Mouse (Mus musculus): ENCODE data around the gene Tigit.

Tigit gene

GRCm38 (mm10) chr16:43664861-43665260 lies 915 bp upstream of the Tigit start:
- DNase-seq: no peak

DNA sequence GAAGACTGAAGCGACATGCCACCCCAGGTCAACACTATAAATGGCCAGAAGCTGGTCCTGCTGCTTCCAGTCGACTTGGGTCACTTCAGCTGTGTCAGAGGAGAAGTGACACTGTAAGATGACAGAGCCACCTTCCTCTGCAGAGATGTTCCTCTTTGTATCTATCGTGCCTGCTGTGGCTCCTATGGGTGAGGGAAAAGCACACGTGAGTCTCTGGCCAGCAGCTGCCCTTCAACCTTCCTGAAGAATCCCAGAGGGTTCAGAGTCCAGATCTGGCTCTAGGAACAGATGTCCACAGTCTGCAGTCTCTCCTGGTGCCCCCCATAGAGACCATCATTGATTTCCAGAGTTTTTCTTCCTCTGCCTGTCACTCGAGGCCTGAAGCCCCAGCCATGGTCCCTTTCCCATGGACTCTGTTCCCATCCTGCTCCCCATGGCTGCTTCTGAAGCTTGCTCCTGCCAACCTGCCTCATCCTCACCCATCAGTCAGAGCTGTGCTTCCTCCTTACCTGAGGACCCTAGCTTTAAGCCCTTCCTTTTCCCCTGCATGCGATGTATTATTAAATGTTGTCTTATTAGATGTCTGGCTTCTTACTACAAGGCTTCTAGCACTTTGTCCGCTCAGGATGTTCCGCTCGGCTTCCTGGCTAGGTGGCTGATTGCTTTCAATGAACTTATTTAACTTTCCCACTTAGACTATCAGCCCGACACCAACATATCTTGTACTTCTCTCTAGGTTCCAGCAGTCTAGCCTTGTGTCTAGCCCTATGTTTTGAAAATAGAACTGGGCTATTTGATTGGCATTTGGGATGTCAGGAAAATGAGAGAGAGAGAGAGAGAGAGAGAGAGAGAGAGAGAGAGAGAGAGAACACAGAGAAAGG lies 1.6 kb downstream of the Tigit start:
- DNase-seq: no peak

- no peak for DNase-seq
Measured at GRCm38 (mm10) chr16:43661576-43661975, 2.4 kb downstream of the Tigit start.

DNA sequence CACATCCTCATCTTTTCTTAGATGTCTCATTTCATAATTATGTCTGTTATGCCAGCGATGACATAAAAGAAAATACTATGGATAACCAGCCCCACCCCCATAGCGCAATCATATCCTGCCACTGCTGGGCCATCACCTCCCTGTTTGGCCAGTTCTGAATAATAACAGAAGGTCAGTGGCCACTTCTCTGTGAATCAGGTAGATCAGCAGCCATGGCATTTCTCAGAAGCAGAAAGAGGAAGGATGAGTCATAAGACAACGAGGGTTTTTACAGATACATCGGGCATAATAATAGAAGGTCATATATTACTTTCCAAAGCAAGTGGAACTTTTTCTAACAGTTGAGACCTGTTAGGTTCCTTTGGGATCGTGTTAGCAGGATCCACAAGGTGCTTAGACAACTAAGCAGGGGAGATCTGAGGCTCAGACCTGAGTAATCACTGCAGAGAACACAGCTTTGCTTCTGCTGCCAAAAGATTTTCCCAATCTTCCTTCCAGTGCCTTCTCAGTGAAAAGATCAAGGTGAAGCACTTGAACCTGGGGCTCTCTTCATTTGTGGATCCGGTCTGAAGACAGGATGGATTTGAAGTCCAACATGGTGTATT lies 8.7 kb downstream of the Tigit start:
- DNase-seq: no peak

DNA sequence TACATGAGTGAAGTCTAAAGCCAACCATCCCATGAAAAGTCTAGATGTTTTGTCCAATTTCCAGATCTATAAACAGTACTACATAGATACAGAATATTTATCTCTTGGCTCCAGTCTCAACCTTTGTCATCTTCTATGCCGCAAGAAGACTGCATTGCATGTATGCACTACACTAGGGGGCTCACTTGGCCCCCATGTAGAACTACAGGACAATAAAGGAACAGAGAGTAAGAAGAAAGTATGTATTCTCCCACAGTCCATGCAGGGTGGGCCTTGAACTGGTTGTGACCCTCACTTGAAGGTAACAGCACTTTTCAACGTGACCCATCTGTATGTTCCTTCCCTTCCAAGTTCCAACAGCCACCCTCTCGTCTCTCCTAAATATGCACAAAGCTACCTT lies 9.7 kb downstream of the Tigit start:
- DNase-seq: no peak

DNA sequence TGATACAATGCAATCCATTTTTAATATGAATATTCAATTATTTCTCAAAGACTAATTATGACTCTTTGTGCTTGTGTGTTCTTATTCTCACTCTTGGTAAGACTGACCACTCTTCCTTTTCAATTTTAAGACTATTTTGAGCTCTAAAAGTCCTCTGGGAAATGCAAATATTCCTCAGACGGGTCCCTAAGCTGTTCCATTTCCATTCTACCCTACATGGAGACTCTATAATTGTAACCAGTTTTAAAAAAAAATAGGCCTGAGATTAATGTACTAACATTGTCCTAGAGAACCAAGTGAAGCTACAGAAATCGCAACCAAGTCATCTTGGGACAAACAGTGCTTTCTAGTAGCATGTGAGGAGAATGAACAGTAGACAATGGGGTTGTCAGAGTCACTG lies 10.7 kb downstream of the Tigit start:
- no peak for DNase-seq

DNA sequence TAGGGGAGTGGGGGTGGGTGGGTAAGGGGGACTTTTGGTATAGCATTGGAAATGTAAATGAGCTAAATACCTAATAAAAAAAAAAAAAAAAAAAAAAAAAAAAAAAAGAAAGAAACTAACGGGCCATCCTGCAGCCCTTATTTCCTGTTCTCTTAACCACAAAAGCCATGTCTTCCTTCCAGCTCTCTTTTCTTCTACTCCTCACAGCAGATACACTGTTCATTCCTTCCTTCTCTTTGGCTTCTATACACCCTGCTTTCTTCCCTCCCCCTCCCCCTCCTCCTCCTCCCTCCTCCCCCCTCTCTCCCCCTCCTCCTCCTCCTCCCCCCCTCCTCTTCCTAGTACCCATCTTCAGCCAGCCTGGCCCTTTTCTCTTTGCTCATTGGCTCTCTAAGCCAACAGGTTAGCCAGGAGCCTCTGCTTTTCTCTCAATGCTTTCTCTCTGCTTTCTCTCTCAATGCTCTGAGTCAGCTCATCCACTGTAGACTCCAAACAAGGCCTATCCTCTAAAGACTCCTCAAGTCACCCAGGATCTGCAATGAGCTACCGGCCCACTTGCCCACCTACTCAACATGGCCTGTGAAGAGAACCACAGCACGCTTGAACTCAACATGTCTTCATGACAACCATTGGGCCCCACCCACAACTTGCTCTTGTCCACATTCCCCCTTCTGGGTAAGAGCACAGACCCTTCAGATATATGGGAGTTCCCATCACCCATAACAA lies 13.4 kb downstream of the Tigit start:
- DNase-seq: no peak

GRCm38 (mm10) chr16:43647641-43648040 lies 16.3 kb downstream of the Tigit start:
- DNase-seq: no peak

DNA sequence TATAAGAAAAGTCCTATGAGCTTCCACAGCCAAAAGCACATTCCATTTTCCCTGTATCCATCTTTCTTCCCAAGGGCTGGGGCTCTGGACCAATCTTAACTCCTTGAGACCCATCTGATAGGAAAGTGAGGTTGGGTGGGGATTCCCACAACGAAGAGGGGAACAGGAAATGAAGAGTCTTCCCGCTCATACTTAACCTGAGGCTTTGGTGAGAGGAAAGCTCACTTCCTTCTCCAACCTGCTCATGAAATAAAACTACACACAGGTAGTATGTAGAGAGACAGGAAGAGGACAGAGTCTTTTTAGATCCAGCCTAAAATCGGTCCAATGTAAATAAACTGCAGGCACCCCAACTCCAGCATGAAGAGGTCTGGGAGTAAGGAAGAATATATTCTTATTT lies 17.0 kb downstream of the Tigit start:
- no peak for DNase-seq

GRCm38 (mm10) chr16:43645879-43646278 lies 18.1 kb downstream of the Tigit start:
- no peak for DNase-seq

GRCm38 (mm10) chr16:43641230-43641629 lies 22.7 kb downstream of the Tigit start:
- no peak for DNase-seq

DNA sequence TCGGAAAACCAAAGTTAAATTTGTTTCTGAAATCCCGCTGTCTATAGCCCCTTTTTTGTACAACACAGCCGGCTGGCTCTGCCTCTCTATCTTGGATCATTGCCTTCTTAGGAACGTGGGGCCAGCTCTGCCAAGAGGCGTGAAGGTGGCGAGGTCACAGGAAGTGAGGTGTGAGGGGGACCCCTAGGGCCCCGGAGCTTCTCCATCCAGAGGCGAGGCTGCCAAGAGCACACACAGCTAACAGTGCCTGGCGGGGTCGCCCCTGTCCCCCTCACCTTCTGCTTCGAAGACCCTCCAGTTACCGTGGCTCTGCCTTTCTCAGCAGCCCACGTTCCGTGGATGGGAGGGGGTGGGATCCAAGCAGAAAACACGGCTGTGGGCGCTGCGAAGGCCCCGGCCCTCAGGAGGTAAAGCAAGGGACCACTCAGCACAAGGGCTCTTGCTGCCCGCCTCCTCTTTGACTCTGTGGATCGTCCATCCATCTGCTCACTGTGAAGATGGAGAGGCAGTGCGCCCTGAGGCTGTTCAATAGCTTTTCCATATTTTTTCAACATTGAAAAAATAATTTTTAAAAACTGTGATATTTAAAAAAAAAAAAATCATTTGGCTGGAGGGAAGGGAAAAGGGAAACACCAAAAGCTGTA lies 25.4 kb downstream of the Tigit start:
- DNase-seq: no peak

GRCm38 (mm10) chr16:43637241-43637640 lies 26.7 kb downstream of the Tigit start:
- no peak for DNase-seq

GRCm38 (mm10) chr16:43634037-43634436 lies 29.9 kb downstream of the Tigit start:
- no peak for DNase-seq

DNA sequence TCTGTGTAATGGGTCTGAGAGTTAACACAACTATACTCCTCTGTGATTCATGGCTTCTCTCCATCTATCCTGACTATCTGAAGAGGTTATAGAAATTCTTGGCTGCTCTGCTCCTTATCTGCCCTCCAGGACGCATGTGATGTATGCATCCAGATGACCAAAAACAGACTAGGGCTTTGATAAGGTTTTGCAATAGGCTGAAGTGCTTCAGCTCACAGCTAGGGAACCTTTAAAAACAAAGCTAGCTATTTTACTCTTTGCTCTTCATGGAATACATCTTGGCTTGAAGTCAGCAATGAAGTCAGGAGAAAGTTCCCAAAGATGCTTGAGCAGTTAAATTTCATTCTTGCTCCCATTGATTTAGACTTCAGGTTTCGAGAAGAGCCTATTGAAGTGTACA lies 32.2 kb downstream of the Tigit start:
- DNase-seq: no peak

DNA sequence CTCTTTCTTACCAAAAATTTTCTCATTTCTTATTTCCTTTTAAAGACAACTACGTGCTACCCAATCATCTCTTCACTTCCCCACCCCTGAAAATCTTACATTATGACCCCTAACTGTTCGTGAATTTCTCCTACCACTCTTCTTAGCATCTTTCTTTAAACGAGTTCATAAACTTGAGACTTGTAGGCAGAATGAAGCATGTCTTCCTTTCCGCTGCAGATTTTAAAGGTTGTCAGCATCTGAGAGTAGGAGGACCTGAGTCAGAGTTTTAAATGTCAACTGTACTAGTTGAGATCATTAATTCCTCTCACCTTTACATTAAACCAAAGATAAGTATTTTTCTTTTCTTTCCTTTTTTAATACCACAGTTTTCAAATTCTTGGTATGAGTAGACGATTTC lies 35.3 kb downstream of the Tigit start:
- DNase-seq: no peak

GRCm38 (mm10) chr16:43625956-43626355 lies 38.0 kb downstream of the Tigit start:
- DNase-seq: peak; percentile 63

DNA sequence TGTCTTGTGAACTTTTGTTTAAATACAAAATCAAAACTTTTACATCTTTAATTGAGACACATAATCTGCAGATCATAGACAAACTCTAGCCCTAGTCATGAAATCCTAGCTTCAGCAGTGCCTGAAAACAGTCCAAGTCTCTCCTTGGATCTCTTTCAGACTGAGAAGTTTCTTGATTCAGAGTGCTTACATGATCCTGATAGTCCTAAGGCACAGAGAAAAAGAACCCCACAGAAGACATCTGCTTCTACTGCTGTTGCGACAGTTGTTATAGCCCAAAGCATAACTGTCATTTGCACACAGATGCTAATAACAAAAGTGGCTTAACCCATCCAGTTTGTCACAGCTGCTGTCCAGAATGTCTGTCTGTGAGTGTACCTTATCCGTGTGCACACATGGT lies 38.7 kb downstream of the Tigit start:
- DNase-seq: no peak

- DNase-seq: no peak
Measured at GRCm38 (mm10) chr16:43624876-43625275, 39.1 kb downstream of the Tigit start.

GRCm38 (mm10) chr16:43623315-43624000 lies 40.5 kb downstream of the Tigit start:
- DNase-seq: no peak

DNA sequence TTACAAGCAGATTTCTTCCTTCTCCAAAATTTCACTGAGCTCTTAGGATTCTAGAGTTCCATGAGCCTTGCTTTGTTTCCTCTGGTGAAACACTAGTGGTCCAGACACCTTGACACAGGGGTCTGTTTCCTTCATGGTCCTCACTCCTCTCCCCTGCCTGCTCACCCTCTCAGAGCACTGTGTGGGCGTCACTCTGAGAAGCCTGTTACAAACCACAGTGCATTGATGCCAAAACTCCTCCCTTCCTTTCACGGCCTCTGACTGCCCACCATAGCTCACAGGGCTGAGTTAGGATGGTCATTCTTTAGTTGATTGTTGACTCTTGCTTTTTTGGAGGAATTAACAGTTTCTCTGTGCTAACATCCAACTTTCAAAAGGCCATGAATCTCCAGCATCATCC lies 43.6 kb downstream of the Tigit start:
- no peak for DNase-seq

- DNase-seq: no peak
Measured at GRCm38 (mm10) chr16:43619277-43619676, 44.7 kb downstream of the Tigit start.

- no peak for DNase-seq
Measured at GRCm38 (mm10) chr16:43618286-43618685, 45.7 kb downstream of the Tigit start.

All from right cerebral cortex, adult 18-20 months (tissue).